Mouse (Mus musculus) bone marrow, adult 2 months (tissue): ENCODE data around the gene Trh. TPM values are rescaled to one million over a fixed set of nuclear protein-coding genes. Genes with fewer than 3 reads are reported as not detected.

Experiments
- H3K27ac ChIP-seq: fragments of 200-500 bp; 2 replicates; pipeline ENCODE4 v1.5.1; 2012; ENCODE audit warnings: low read depth, mild to moderate bottlenecking, control low read depth, inconsistent platforms, low read length; ENCODE audit not compliant: control insufficient read depth, poor library complexity, insufficient read depth
- H3K4me1 ChIP-seq: fragments of 200-500 bp; 2 replicates; pipeline ENCODE4 v1.6.1; 2011; ENCODE audit warnings: low read length; ENCODE audit not compliant: control insufficient read depth, insufficient read depth
- H3K4me3 ChIP-seq: fragments of 200-500 bp; replicated peaks from 2 replicates; pipeline ENCODE3; 2011; ENCODE audit warnings: mild to moderate bottlenecking, low read depth, low read length, control low read depth; ENCODE audit not compliant: control insufficient read depth
- CTCF ChIP-seq: fragments of 200-500 bp; IDR thresholded peaks from 2 replicates; pipeline ENCODE4 v1.5.1; 2011; ENCODE audit warnings: low read length, control low read depth; ENCODE audit not compliant: control insufficient read depth, insufficient read depth
- POLR2A ChIP-seq: fragments of 200-500 bp; IDR thresholded peaks from 2 replicates; pipeline ENCODE4 v1.6.1; 2011; ENCODE audit warnings: low read depth, mild to moderate bottlenecking, control low read depth, low read length, borderline replicate concordance; ENCODE audit not compliant: control insufficient read depth
- WGBS: fragments of 180-500 bp; shearing (Covaris S2); methylation state at CpG from one replicate; pipeline ENCODE4 v1.1.7; 2018; 5-methylcytosine and 5-hydroxymethylcytosine counted together
- polyA plus RNA-seq: library from polyadenylated mRNA; stranded (reverse); fragments of >200 nt; gene quantifications from 2 replicates; pipeline ENCODE4 v1.2.4, GENCODE M21; 2011; ENCODE audit warnings: low replicate concordance; ENCODE audit not compliant: missing spikeins, insufficient read depth, insufficient read length

Gene Trh
- polyA plus RNA-seq, 1 experiment: 13.5 TPM

DNA sequence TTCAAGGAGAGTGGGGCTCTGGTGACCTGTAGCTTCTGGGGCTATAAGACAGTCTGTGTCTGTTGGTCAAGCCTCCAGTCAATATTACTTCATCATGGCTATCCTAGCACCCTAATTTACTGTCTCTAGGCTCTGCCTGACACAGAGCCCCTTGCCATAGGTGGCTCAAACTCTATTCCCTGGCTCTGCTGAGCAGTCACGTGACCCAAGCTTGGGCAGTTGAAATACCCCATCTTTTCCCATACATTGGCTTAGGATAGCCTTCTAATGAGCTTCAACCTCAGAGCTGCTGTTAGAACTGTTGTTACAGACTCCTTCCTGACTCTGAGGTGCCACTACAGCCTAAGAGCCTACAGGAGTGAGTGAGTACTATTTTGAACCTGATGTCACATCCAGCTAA is 23.6 kb upstream of the Trh start:
- H3K4me1 ChIP-seq: no peaks in the 10 kb centered on the region
- no peak overlapping the region for H3K4me3 ChIP-seq
- 50% methylated on average over 1 of the region's 1 CpGs for WGBS
- TF ChIP-seq POLR2A (no peak), CTCF (no peak)
- no peak overlapping the region for H3K27ac ChIP-seq

DNA sequence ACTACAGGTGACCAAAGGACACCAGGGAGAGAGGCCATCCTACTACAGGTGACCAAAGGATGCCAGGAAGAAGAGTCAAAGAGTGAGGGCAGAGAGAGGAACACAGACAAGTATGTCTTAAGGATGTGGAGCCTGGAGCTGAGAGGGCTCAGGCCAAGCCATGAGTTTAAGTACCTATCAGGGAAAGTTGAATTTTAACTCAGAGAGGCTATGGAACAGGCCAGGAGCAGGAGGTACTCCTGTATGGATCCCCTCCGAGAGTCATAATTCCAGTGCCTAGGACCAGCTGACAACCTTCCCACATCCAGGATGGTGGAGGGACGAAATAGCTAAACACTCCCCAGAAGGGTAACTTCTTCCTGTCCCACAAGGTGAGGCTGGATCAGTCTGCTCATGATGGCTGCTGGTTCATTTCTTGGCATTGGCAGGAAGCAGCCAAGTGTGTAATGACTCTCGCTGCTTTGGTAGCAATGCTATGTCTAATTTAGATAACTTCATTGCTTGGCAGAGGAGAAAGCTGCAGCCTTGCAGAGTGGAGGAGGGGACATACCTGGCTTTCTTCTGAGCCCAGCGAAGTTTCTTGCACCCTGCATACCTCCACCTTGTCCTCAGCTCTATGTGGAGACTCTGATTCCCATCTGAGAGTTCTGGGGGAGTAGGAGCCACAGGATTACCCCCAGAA is 16.9 kb upstream of the Trh start:
- H3K4me3 ChIP-seq: no peak overlapping the region
- TF ChIP-seq CTCF: no peak
- TF ChIP-seq POLR2A: no peak
- H3K27ac ChIP-seq: no peak overlapping the region
- WGBS: 64% methylated on average over 4 of the region's 4 CpGs
- H3K4me1 ChIP-seq: no peaks in the 10 kb centered on the region

DNA sequence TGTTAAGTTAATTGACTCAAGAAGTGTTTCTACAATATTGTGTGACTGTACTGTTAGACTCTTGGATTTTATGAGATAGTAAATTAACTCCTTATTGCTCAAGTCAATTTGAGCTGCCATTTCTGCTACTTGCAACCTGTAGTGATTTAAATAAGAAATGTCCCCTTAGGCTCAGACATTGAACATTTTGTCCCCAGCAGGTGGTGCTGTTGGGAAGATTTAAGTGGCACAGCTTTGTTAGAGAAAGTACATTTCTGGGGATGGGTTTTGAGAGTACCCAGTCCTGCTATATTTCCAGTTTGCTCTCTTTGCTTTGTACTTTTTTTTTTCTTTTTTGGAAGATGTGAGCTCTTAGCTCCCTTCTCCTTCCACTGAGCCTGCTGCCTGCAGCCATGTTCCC is 10.9 kb upstream of the Trh start:
- Histone ChIP-seq H3K27ac (no peak overlapping the region), H3K4me1 (no peaks in the 10 kb centered on the region), H3K4me3 (no peak overlapping the region)
- no peak for TF ChIP-seq POLR2A
- no peak for TF ChIP-seq CTCF

DNA sequence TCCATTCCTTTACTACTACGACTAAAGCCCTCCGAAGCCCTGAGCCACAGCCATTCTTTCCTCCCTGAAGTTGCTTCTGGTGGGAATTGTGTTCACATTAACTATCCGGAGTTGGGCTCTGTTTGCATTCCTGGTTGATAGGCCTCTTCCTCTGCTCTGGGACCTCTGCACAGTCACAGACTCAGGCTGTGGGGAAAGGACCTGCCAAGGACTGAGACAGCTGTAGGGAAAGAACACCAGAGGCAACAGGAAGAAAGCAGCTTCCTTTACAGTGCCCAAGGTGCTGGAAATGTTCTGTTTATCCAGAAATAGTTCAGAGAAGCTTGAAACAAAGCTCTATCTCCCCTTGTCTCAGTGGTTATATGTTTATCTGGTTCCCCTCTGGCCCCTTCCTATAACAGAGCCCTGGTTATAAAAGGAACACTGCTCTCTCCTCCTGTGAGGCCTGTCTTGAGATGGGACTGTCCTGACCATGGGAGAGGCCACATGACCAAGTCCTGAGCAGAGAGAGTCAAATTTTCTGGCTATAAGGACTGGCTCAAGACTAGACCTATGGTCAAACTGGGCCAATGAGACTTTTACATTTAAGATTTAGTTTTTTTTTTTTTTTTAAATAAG is 8.9 kb upstream of the Trh start:
- Histone ChIP-seq H3K4me3 (no peak overlapping the region), H3K27ac (no peak overlapping the region), H3K4me1 (no peaks in the 10 kb centered on the region)
- TF ChIP-seq CTCF (no peak), POLR2A (no peak)
- 64% methylated on average over 3 of the region's 3 CpGs for WGBS

DNA sequence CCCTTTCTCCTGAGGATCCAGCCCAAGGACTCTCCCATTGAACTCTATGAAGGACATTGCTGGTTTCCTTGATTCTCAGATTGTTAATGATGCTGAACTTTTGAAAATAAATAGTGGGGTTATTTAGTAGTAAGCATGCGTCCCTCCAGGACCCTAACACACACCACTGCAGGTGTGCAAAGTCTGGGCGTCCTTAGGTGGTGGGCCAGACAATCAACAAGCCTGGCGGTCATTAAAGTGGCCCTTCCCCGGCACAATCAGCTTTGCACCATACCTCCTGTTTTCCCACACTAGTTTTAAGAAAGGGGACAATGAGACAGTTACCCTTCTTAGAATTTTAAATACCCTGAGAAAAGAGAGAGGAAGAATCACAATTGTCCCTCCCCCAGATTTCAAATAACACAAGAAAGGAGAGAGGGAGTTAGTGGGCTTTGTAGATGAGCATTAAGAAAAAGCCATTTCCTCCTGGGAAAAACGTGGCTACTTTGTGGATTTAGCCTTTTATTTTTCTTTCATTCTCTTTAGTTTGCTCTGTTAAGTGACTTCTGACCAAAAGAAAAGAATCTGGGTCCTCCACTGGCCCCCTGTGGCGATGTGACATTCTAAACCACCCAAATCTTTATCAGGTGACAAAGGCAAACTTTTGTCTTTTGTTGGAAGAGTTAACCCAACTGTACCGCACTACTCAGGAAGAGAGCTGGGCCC is 2.9 kb upstream of the Trh start:
- no peak overlapping the region for H3K4me3 ChIP-seq
- WGBS: 48% methylated on average over 7 of the region's 7 CpGs
- H3K4me1 ChIP-seq: no peaks in the 10 kb centered on the region
- H3K27ac ChIP-seq: no peak overlapping the region
- TF ChIP-seq CTCF (no peak), POLR2A (no peak)

DNA sequence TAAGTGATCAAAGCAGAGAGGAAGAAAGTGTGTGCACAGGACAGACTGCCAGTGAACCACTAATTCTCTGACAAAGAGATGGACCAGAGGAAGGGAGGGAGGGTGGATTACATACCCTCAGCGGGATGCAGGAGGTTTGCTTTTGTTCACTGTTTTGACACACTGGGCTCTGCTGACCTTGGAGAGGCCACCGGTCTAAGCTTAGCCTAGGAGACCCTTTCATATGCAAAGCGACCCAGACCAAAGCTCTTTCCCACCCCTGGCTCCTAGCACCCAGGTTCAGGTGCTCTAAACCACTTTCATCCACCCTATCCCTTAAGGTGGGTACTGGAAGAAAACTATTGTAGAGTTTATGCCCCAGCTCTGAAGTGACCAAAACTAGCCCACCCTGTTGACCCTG is 1.9 kb upstream of the Trh start:
- no peak overlapping the region for H3K4me3 ChIP-seq
- TF ChIP-seq POLR2A (no peak), CTCF (no peak)
- WGBS: 54% methylated on average over 3 of the region's 3 CpGs
- no peaks in the 10 kb centered on the region for H3K4me1 ChIP-seq
- H3K27ac ChIP-seq: no peak overlapping the region

DNA sequence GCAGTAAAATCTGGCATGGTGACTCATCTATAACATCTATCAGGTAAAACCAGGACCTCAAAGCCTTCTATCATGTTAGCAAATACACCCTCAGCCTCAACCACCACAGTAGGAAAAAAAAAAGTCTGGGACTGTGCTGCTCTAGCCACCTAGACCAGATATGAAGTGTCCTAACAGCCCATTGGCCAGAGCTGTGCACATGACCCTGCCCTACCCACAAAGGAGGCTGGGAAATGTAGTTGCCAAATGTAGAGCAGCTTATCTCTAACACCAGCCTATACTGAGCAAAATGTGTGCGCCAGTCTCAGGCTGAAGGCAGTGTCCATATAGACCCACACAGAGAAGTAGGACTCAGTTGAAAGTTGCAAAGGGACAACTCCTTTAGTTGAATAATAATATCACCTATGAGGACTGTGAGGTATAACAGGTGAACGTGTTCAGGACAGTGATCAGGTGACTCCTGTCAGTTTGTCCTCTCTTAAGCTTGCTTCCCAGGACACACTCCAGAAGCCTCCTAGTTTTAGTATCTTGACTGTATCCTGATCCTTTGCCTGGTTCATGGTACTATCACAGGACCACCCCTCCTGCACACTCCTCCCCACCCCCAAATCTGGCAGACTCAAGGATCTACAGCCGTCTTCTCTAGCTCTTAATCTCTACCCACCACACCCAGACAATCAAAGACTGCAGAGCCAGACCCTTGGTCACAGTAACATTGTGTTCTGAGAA is 3.1 kb downstream of the Trh start:
- no peaks in the 10 kb centered on the region for H3K4me1 ChIP-seq
- H3K27ac ChIP-seq: no peak overlapping the region
- WGBS: 46% methylated on average over 3 of the region's 3 CpGs
- no peak overlapping the region for H3K4me3 ChIP-seq
- TF ChIP-seq CTCF (no peak), POLR2A (no peak)

DNA sequence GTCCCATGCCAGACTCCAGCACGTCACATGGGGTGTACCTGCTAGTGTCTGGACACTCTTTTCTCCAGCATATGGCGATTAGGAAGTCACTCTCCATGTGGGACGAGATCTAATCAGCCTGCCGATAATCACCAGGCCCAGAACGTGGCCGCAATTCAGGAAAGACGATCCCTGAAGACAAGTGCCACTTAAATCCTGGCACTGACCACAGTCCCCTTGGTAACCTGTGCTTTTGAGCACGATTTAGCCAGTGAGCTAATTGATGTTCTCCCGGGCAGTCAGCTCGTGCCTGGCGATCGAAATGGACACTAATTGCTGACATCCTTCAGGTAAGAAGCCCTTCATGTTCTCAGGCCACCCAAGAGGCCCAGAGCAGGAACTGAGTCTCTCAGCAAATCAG is 9.4 kb downstream of the Trh start:
- Histone ChIP-seq H3K4me1 (no peaks in the 10 kb centered on the region), H3K4me3 (no peak overlapping the region), H3K27ac (no peak overlapping the region)
- no peak for TF ChIP-seq POLR2A
- TF ChIP-seq CTCF: no peak
- WGBS: 76% methylated on average over 12 of the region's 12 CpGs
